Mouse (Mus musculus): ENCODE data around the gene Itga6.

Itga6 gene

DNA sequence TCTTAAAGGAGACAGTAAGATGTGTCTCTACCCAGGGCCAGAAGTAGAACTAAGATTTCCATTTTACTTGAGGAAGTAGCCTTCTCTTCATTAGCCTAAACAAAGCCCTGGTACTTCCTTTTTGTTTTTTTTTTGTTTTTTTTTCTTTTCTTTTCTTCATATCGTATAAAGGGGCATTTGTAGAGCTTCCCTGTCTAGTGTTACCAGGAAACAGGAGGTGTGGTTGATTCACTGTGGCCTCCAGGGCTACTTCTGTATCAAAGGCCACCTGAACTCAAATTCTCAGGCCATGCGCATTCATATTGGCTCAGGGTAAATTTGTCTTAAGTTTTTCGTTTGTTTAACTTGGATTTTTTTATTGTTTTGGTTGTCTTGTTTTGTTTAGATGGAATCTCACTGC is 120.5 kb downstream of the Itga6 start:
- DNase-seq: no peak

GRCm38 (mm10) chr2:71866565-71866964 is 121.1 kb downstream of the Itga6 start:
- no peak for DNase-seq

DNA sequence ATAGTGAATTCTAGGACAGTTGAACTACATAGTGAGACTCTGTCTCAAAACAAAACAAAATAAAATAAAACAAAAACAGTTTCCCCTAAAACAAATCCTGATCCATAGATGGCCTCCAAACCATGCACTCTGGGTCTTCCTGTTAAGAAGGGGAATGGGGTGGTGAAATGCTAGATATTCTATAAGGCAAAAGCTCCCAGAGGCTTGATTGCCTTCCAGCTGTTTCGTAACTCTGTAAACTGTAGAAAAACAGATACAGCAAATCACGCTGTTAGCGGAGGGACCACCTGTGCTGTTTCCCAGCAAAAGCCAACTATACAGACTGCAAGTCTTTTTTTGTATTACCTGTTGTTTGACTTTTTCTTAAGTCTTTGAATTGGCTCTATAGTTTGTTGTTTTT is 121.6 kb downstream of the Itga6 start:
- DNase-seq: no peak

GRCm38 (mm10) chr2:71867480-71867879 is 122.1 kb downstream of the Itga6 start:
- DNase-seq: no peak

DNA sequence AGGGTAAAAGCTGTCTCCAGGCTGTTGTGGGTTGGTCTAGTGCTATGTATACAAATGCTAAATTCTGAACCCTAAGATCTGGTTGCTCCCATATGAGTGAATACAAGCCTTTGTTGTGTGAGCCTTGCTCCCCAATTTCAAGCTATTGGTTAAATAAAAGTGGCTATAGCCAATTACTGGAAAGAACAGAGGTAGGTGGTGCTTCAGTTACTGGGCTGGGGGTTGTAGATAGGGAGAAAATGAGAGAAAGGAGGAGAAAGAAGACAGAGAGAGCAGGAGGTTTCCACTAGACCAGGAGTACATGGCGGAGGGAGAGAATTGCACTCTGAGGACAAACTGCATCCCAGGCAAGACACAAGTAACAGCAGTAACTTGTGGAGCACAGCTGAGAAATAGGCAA is 122.8 kb downstream of the Itga6 start:
- DNase-seq: no peak

DNA sequence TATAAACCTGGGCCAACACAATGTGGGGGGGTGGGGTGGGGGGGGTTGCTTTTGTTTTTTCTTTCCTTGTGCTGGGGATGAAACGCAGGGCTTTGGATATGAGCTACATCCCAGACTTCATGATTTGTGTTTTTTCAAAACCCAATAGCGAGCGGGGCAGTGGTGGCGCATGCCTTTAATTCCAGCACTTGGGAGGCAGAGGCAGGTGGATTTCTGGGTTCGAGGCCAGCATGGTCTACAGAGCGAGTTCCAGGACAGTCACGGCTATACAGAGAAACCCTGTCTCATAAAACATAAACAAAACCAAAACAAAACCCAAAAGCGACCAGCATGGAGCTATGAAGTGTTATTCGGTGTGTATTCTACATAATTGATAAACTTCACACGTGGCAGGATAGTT is 126.7 kb downstream of the Itga6 start:
- no peak for DNase-seq

DNA sequence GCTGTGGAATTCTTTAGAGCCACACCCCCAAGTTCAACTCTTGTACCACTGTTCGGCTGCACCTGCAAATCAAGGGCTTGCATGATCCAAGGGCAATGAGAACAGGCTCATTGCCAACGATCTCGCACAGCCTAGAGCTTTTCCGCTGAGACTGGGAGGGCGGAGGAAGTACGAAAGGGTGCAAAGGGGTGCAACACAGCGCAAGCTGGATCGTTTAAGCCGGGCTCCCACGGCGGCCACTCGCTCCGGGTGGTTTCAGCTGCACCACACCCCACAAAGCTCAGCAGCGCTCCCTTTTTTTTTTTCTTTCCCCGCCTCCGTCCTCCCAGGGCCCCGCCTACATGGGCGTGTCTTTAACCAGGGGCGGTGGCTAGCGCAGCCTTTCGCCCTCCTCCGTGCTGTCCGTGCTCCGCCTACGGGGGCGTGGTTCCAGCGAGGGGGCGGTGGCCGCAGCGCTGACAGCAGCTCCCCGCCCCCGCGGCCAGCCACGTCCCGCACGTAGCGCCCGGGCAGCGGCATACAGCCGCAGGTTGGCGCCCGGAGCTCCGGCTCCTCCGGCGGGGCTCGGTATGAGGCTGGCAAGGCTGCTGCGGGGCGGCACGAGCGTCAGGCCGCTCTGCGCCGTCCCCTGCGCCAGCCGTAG is 127.5 kb downstream of the Itga6 start, which contains the start of gene Pdk1:
Gene Pdk1 (plus strand): TSS at position 424 of the 643 bp plus-strand sequence.
- DNase-seq: peak; percentile 93 to 98

- peak in 1 of 2 experiments; percentile 26 for DNase-seq
These were observed 128.3 kb downstream of the Itga6 start for GRCm38 (mm10) chr2:71873474-71874322.

DNA sequence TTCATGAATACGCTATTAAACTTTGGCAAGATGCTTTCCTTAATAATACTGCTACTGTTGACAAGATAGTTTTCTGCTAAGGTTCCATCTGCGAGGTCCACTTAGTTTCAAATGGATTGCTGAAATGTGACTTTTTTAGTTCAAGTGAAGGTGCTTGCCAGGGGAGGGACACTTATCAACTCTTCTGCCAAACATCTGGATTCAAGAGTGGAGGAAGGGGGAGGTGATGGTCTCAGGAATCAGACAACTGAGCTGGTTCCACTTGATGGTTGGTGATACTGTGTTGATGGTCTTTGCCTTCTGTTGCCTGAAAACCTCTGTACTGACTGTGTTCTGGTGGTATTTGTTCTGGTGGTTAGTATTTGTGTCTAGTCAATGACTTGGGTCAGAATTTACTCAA is 129.0 kb downstream of the Itga6 start:
- DNase-seq: no peak

DNA sequence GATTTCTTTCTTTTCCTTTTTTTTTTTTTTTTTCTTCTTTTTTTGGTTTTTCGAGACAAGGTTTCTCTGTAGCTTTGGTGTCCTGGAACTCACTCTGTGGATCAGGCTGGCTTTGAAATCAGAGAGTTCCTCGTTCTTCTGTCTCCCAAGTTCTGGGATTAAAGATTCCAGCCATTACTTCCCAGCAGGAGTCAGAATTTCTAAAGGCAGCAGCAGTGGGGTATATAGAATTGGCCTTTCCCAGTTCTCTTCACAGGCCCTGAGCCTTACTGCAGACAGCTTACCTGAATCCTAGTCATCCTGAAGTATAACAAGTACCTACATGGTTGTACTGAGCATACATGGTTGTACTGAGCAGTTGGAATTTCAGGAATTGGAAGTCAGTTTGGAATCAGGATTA is 129.4 kb downstream of the Itga6 start:
- DNase-seq: no peak

DNA sequence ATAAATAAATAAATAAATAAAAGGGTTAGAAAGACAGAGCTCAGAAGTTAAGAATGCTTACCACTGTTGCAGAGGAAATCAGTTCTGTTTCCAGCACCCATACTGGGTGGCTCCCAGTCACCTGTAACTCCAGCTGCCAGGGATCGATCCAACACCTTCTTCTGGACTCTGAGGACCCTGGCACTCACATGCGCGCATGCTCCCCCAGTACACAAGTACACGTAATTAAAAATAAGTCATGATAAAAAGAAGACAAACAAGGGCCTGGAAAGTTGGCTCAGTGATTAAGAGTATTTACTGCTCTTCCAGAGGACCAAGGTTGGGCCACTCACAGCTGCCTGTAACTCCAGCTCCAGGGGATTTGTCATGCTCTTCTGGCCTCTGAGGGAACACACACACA is 132.4 kb downstream of the Itga6 start:
- DNase-seq: no peak

DNA sequence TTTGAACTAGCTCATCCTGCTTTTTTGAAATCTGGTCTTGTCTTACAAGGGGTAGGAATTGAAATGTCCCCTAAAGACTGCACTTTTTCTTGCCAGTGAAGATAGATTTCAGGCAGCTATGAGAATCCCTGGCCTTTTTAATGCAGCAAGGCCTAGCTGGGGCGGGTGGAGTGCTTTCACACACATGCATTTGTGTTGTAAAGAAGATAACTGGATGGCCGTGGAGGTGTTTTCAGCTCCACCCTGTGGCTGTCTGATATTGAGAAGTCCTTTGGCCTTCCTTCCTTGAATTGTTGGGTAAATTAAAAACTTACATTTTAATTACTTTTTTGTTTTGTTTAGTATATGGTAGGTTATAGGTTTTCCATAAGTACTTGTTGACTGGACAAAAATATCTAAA is 133.0 kb downstream of the Itga6 start:
- DNase-seq: no peak

GRCm38 (mm10) chr2:71878943-71879342 is 133.5 kb downstream of the Itga6 start:
- no peak for DNase-seq

DNA sequence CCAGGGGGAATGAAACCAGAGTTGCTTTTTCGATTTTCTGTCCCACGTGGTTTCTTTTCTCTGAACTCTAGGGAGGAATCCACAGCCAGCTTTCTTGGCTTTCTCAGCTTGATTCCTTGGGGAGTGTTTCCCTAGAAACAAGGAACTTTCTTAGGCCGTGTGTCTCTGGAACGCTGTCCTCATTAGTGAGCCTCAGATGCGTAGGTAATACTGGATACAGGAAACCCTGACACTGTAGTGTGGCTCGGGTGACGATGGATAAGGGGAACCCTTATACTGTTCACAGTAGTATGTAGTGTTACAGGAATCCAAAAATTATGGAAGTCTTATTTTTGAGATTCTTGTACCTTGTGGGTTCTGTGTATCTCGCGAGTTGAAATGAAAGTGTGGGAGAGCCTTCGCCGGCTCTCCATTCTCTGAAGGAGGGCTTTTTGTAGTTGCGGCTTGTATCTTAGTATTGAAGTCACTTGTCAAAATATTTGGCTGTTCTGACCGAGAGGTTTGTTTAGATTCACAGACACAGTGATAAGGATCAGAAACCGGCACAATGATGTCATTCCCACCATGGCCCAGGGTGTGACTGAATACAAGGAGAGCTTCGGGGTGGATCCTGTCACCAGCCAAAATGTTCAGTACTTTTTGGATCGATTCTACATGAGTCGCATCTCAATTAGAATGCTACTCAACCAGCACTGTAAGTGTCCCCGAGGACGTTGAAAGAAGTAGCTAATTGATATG is 137.7 kb downstream of the Itga6 start:
- no peak for DNase-seq

GRCm38 (mm10) chr2:71887269-71887668 is 141.9 kb downstream of the Itga6 start:
- no peak for DNase-seq

GRCm38 (mm10) chr2:71888437-71888836 is 143.0 kb downstream of the Itga6 start:
- DNase-seq: no peak

- no peak for DNase-seq
These were observed 146.1 kb downstream of the Itga6 start for GRCm38 (mm10) chr2:71891536-71891935.

GRCm38 (mm10) chr2:71892741-71893349 is 147.4 kb downstream of the Itga6 start:
- DNase-seq: no peak

- no peak for DNase-seq
These were observed 150.3 kb downstream of the Itga6 start for GRCm38 (mm10) chr2:71895596-71896286.

DNA sequence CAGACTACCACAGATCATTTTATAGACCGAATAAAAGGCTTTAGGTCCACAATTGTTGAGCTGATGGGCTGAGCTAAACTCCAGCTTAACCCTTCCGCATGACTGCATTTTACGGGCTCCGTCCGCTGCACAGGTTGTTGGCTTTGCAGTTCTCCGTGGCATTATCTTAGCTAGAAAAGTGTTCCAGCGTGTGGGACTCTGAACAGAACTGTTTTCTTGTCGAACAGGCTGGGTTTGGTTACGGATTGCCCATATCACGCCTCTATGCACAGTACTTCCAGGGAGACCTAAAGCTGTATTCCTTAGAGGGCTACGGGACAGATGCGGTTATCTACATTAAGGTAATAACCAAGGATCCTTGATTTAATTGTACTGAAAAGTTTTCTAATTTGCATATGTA is 152.0 kb downstream of the Itga6 start:
- DNase-seq: no peak

DNA sequence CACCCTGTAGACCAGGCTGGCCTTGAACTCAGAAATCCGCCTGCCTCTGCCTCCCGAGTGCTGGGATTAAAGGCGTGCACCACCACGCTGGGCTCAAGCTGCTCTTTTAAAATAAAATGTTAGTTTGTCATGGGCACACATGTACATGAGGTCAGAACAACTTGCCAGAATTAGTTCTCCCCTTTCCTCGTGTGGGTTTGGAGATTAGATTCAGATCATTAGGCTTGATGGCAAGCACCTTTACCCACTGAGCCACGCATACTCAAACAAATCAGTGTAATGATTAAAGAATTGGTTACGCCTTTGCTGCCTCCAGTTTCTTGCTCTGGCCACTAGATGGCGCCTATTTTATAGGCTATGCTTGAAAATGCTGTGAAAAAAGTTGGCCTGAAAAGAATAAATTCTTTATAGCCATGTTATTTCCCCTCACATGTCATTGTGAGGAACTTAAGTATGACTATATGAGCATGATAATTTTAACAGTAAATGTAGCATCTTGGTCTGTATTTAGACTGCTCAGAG is 153.0 kb downstream of the Itga6 start:
- DNase-seq: peak; percentile 29 to 56

DNA sequence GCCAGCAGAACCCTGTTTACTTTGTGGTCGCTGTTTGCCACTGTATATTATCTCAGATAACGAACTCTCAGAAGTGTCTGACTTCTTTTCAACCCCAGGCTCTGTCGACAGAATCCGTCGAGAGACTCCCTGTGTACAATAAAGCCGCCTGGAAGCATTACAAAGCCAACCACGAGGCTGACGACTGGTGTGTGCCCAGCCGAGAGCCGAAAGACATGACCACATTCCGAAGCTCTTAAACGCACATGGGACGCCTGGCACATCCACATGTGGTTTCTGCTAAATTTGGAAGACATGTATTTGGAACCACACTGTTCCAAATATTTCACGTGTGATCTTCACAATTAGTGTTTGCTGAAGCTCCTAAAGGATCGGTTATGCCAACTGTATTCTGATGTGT is 154.5 kb downstream of the Itga6 start:
- DNase-seq: no peak
